Mouse (Mus musculus) liver, postnatal 0 days (tissue): ENCODE results near the gene Spop. TPM values are rescaled to one million over a fixed set of nuclear protein-coding genes. Genes with fewer than 3 reads are reported as not detected.

Experiments
- ATAC-seq: fragments of 200-750 bp; cut with Nextera tagmentation; 2 replicates; pipeline ENCODE4 v1.8.0; 2017; ENCODE audit warnings: mild to moderate bottlenecking, moderate library complexity
- DNase-seq: peaks from one replicate; pipeline ENCODE4 v3.0.0-alpha.2; 2016
- H3K27ac ChIP-seq: fragments of 300-500 bp; sonication (generic); 2 replicates; pipeline ENCODE4 v1.5.1; 2014; ENCODE audit warnings: antibody characterized with exemption, moderate library complexity, mild to moderate bottlenecking, low read depth
- H3K27me3 ChIP-seq: fragments of 300-500 bp; sonication (generic); 2 replicates; pipeline ENCODE4 v1.6.1; 2014; ENCODE audit warnings: low read length, control low read depth, mixed read lengths; ENCODE audit not compliant: insufficient read depth
- H3K36me3 ChIP-seq: fragments of 300-500 bp; sonication (generic); replicated peaks from 2 replicates; pipeline ENCODE4 v1.6.1; 2014; ENCODE audit warnings: mild to moderate bottlenecking, control low read depth, low read length, moderate library complexity, mixed read lengths; ENCODE audit not compliant: insufficient read depth
- H3K4me1 ChIP-seq: fragments of 300-500 bp; sonication (generic); 2 replicates; pipeline ENCODE4 v1.6.1; 2014; ENCODE audit warnings: antibody characterized with exemption, mild to moderate bottlenecking, control low read depth; ENCODE audit not compliant: insufficient read depth
- H3K4me2 ChIP-seq: fragments of 300-500 bp; sonication (generic); 2 replicates; pipeline ENCODE4 v1.6.1; 2014; ENCODE audit warnings: low read depth, mild to moderate bottlenecking, low read length, moderate library complexity, mixed read lengths
- H3K4me3 ChIP-seq: fragments of 300-500 bp; sonication (generic); 2 replicates; pipeline ENCODE4 v1.5.1; 2014; ENCODE audit warnings: low read depth, low read length
- H3K9ac ChIP-seq: fragments of 300-500 bp; sonication (generic); replicated peaks from 2 replicates; pipeline ENCODE4 v1.6.1; 2014; ENCODE audit warnings: mild to moderate bottlenecking, moderate library complexity
- H3K9me3 ChIP-seq: fragments of 300-500 bp; sonication (generic); 2 replicates; pipeline ENCODE4 v1.6.1; 2016; ENCODE audit warnings: mild to moderate bottlenecking, control low read depth, low read length, mixed read lengths
- CTCF ChIP-seq: sonication (generic); IDR thresholded peaks from 2 replicates; pipeline ENCODE4 v1.5.1; 2016; ENCODE audit warnings: antibody characterized with exemption, low read depth
- EP300 ChIP-seq: IDR thresholded peaks from 2 replicates; pipeline ENCODE4 v1.6.1; 2016; ENCODE audit warnings: antibody characterized with exemption, low read depth, mild to moderate bottlenecking
- WGBS: fragments of 180-500 bp; shearing (Covaris S2); extraction: QIAGEN DNeasy Blood & Tissue Kit; methylation state at CpG from one replicate; pipeline ENCODE4 v1.1.7; 2014; ENCODE audit not compliant: insufficient replicate concordance; 5-methylcytosine and 5-hydroxymethylcytosine counted together
- polyA plus RNA-seq: library from polyadenylated mRNA; unstranded; fragments of >200 nt; fragmentation: Nextera tagmentation; extraction: Ambion mirVana; gene quantifications from 2 replicates; pipeline ENCODE4 v1.2.1, GENCODE M21; 2015

Spop gene
- polyA plus RNA-seq, 1 experiment from 2014 or later, result 53.2 TPM

DNA sequence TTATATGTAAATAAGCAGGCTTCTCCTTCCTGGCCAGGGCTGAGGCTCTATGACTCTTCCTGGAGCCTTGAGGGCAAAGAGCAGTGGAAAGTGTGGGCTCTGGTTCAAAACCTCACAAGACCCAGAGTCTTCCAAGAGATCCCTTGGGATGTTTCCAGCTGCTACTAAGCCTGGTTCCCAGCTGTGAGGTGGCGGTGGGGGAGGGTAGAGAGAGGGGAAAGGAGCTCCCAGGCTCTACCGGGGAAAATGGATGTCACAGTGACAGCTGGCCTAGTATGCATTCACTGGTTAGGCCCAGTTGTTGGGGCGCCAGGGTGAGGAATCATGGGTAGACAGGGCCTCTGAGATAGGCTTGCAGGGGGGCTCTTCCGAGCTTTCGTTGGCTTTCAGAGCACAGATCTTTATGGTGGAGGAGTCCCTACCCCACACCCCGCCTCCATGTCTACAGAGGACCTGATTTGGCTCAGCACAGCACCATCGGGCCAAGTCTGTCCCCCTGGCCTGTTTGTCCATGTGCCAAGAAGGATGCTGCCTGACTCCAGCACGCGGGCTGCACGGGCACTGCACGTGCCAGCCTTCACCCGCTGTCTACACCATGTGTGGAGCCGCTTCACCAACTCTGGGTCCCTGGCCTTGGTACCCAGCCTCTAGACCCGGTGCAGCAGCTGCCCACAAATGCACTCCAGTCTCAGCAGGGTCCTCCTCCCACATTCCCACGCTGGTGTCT, 124.7 kb downstream of the Spop start:
- TF ChIP-seq CTCF, result no peak
- TF ChIP-seq EP300, result no peak
- ATAC-seq (no peak), DNase-seq (no peak)
- Histone ChIP-seq H3K4me1 (peaks cover 3% of the 10 kb centered on the region; the same call in 1 of the 2 replicates), H3K4me3 (no peak overlapping the region), H3K4me2 (no peak overlapping the region), H3K9me3 (no peaks in the 10 kb centered on the region), H3K27ac (no peak overlapping the region), H3K27me3 (0 out of 2 replicates have a peak, but pooled peaks cover 8% of the 10 kb centered on the region), H3K36me3 (no peaks in the 10 kb centered on the region), H3K9ac (no peak overlapping the region)
- WGBS, result 75% methylated on average over 15 of the region's 15 CpGs

DNA sequence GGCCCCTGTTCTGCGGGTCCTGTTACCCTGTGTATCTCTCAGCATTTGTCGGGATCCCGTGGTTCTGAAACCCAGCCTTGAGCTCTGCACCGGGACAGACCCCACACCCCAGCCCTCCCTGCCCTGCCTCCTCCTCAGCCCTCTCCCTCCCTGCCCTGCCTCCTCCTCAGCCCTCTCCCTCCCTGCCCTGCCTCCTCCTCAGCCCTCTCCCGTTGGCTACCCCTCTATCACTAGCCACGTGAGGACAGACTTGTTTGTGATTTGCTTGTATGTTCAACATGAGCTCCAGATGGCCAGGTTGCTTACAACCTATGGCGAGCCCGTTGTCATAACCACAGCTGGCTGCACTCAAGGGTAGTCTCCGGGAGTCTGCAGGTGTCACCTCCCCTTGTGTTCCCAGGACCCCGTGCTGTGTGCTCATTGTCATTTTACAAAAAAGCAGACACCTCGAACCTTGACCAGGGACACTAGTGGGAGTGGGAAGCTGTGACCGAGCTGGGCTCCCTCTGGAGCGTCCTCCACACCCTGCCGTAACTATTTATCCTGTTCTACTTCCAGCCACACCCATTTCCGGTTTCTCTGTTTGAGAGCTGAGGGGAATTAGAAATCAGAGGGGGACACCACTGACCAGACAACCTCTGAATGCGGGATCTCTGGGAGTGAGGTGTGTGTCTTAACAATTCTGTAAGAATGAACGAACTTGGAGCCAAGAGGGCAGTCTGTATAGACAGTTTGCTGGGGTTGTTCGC, 126.9 kb downstream of the Spop start:
- 0 out of 2 replicates have a peak, but pooled peaks cover 5% of the 10 kb centered on the region for H3K27me3 ChIP-seq
- no peaks in the 10 kb centered on the region for H3K9me3 ChIP-seq
- no peak for DNase-seq
- H3K27ac ChIP-seq, result no peak overlapping the region
- no peak overlapping the region for H3K4me3 ChIP-seq
- H3K4me1 ChIP-seq, result peaks cover 3% of the 10 kb centered on the region; the same call in 1 of the 2 replicates
- TF ChIP-seq EP300, result no peak
- ATAC-seq, result no peak
- no peak overlapping the region for H3K9ac ChIP-seq
- no peaks in the 10 kb centered on the region for H3K36me3 ChIP-seq
- no peak overlapping the region for H3K4me2 ChIP-seq
- 28% methylated on average over 18 of the region's 18 CpGs for WGBS

Other genes starting within 250 kb of the Spop start
- not detected in 2 replicates for gene Tac4, start 152.6 kb upstream of the Spop start, polyA plus RNA-seq
- gene Kat7, start 103.8 kb upstream of the Spop start, polyA plus RNA-seq, result 16.8 and 19.4 TPM in 2 replicates
- 60.1 and 61.8 TPM in 2 replicates for gene Fam117a, start 77.1 kb upstream of the Spop start, polyA plus RNA-seq
- 38.4 and 40.1 TPM in 2 replicates for gene Slc35b1, start 29.4 kb upstream of the Spop start, polyA plus RNA-seq
- gene Nxph3, start 100.5 kb downstream of the Spop start, polyA plus RNA-seq, result not detected in 2 replicates
- 1.3 and 1.7 TPM in 2 replicates for gene Ngfr, start 173.7 kb downstream of the Spop start, polyA plus RNA-seq